Comparison of ENCODE assay signal across 25 mouse cellular contexts in genomic region chr16:11757471-11757870, GRCm38 (mm10).
"Had no signal": no experiment of that assay in that cellular context is flagged by ENCODE, and none has a peak within 500 bp of the region (broad histone marks: within the 10 kb centered on the region; RNA-seq: fewer than 3 reads in every experiment).

No protein-coding gene starts in this region.

- H3K27ac ChIP-seq: embryonic facial prominence, embryonic 10.5 days; embryonic facial prominence, embryonic 12.5 days; embryonic facial prominence, embryonic 13.5 days; embryonic facial prominence, embryonic 15.5 days; forebrain, embryonic 10.5 days; forebrain, embryonic 12.5 days; forebrain, embryonic 13.5 days; forebrain, embryonic 15.5 days; gastrocnemius, adult 2 months; heart, adult 2 months had no signal

- H3K4me2 ChIP-seq: embryonic facial prominence, embryonic 12.5 days; embryonic facial prominence, embryonic 13.5 days; embryonic facial prominence, embryonic 15.5 days; forebrain, embryonic 12.5 days; forebrain, embryonic 13.5 days; forebrain, embryonic 15.5 days had no signal

- H3K27me3 ChIP-seq: embryonic facial prominence, embryonic 12.5 days; embryonic facial prominence, embryonic 13.5 days; embryonic facial prominence, embryonic 15.5 days; forebrain, embryonic 12.5 days; forebrain, embryonic 13.5 days; forebrain, embryonic 15.5 days had no signal

- H3K4me1 ChIP-seq: embryonic facial prominence, embryonic 10.5 days; embryonic facial prominence, embryonic 12.5 days; embryonic facial prominence, embryonic 13.5 days; embryonic facial prominence, embryonic 15.5 days; forebrain, embryonic 10.5 days; forebrain, embryonic 12.5 days; forebrain, embryonic 13.5 days; forebrain, embryonic 15.5 days had no signal

- H3K9ac ChIP-seq: embryonic facial prominence, embryonic 12.5 days; embryonic facial prominence, embryonic 13.5 days; embryonic facial prominence, embryonic 15.5 days; forebrain, embryonic 12.5 days; forebrain, embryonic 13.5 days; forebrain, embryonic 15.5 days; forebrain, postnatal 0 days had no signal

- DNase-seq: cerebellum, adult 8-10 months; cerebellum, adult 9-10 months; cerebellum, adult 9-11 months; cerebellum, postnatal 10 days; cerebellum, postnatal 14 days; cerebellum, postnatal 25 days; cerebellum, postnatal 36 days; embryo, embryonic 11 days; forebrain, postnatal 0 days; gastrocnemius, adult 2 months; gastrocnemius, postnatal 10 days; gastrocnemius, postnatal 14 days; gastrocnemius, postnatal 25 days; heart, adult 18-20 months; heart, adult 2 months had no signal

- ATAC-seq: forebrain, embryonic 13.5 days; forebrain, embryonic 14.5 days; forebrain, embryonic 15.5 days; forebrain, postnatal 0 days had no signal

- H3K36me3 ChIP-seq: embryonic facial prominence, embryonic 10.5 days; embryonic facial prominence, embryonic 12.5 days; embryonic facial prominence, embryonic 15.5 days; forebrain, embryonic 10.5 days; forebrain, embryonic 12.5 days; forebrain, embryonic 15.5 days had no signal

- H3K4me3 ChIP-seq: embryonic facial prominence, embryonic 10.5 days; embryonic facial prominence, embryonic 12.5 days; embryonic facial prominence, embryonic 13.5 days; embryonic facial prominence, embryonic 15.5 days; erythroblast, embryonic 14.5 days; forebrain, embryonic 10.5 days; forebrain, embryonic 12.5 days; forebrain, embryonic 13.5 days; forebrain, embryonic 15.5 days; gastrocnemius, adult 2 months; heart, adult 2 months had no signal

- H3K9me3 ChIP-seq: embryonic facial prominence, embryonic 10.5 days; embryonic facial prominence, embryonic 12.5 days; embryonic facial prominence, embryonic 13.5 days; embryonic facial prominence, embryonic 15.5 days; forebrain, embryonic 10.5 days; forebrain, embryonic 12.5 days; forebrain, embryonic 13.5 days; forebrain, embryonic 15.5 days had no signal
